ENCODE assay signal across 7 mouse cellular contexts in genomic region chr5:53594274-53594673, GRCm38 (mm10).
A peak's percentile ranks its signal among the peaks of the same experiment; 100 is the strongest.
DNase-seq lines count a peak whose midpoint lies in the region; ATAC-seq and TF ChIP-seq lines count a peak whose summit lies in the region.

No protein-coding gene starts in this region.

- no peak overlapping the region for H3K4me2 ChIP-seq in hindbrain, embryonic 11.5 days (replicated peaks; ENCODE audit: low read depth, low read length)
- H3K4me2 ChIP-seq in lung, embryonic 14.5 days: 0 out of 2 replicates have a peak overlapping the region, but pooled peaks have one; percentile 0

- no peaks in the 10 kb centered on the region for H3K9me3 ChIP-seq in hindbrain, embryonic 11.5 days (ENCODE audit: control insufficient read depth, low read length)
- H3K9me3 ChIP-seq in lung, embryonic 14.5 days (ENCODE audit: low read depth, low read length): no peaks in the 10 kb centered on the region

- no peaks in the 10 kb centered on the region for H3K36me3 ChIP-seq in hindbrain, embryonic 11.5 days (ENCODE audit: control insufficient read depth, insufficient read depth, low read length)
- H3K36me3 ChIP-seq in lung, embryonic 14.5 days (ENCODE audit: insufficient read depth): no peaks in the 10 kb centered on the region

- no peak overlapping the region for H3K27ac ChIP-seq in hindbrain, embryonic 11.5 days (ENCODE audit: low read depth, low read length)
- H3K27ac ChIP-seq in lung, embryonic 14.5 days (ENCODE audit: low read depth): no peak overlapping the region

- H3K4me1 ChIP-seq in hindbrain, embryonic 11.5 days (replicated peaks; ENCODE audit: control insufficient read depth, insufficient read depth, low read length): no peaks in the 10 kb centered on the region; the same call in 1 of the 2 replicates
- peaks cover 15% of the 10 kb centered on the region for H3K4me1 ChIP-seq in lung, embryonic 14.5 days (ENCODE audit: insufficient read depth)

- no peak overlapping the region for H3K9ac ChIP-seq in hindbrain, embryonic 11.5 days (ENCODE audit: low read depth, low read length)
- H3K9ac ChIP-seq in lung, embryonic 14.5 days: no peak overlapping the region

- peak; percentile 53 for ATAC-seq in activated CD4-positive, CD25-positive, alpha-beta regulatory T cell, adult 4 months
- ATAC-seq in hindbrain, embryonic 11.5 days (ENCODE audit: low FRiP score): no peak
- ATAC-seq in lung, embryonic 14.5 days (ENCODE audit: insufficient read depth): no peak

- no peak overlapping the region for H3K4me3 ChIP-seq in hindbrain, embryonic 11.5 days (ENCODE audit: low read depth, low read length)
- no peak overlapping the region for H3K4me3 ChIP-seq in lung, embryonic 14.5 days (ENCODE audit: low read depth, low read length)

- no peaks in the 10 kb centered on the region for H3K27me3 ChIP-seq in hindbrain, embryonic 11.5 days (ENCODE audit: control insufficient read depth, insufficient read depth, low read length)
- H3K27me3 ChIP-seq in lung, embryonic 14.5 days (ENCODE audit: insufficient read depth, low read length): no peaks in the 10 kb centered on the region

- WGBS in hindbrain, embryonic 11.5 days: 24% methylated on average over 4 of the region's 4 CpGs
- WGBS in lung, embryonic 14.5 days: 25% methylated on average over 4 of the region's 4 CpGs

- TF ChIP-seq CTCF in lung, embryonic 14.5 days (IDR thresholded peaks at IDR 0.05; ENCODE audit: low read depth): peak; percentile 64

- DNase-seq in right cerebral cortex, postnatal 10 days (ENCODE audit: low spot score in 2 of 2): peak; percentile 37 to 41
- DNase-seq in right cerebral cortex, postnatal 36 days (ENCODE audit: low spot score in 2 of 2): no peak
- DNase-seq in embryo, embryonic 9.5 days (ENCODE audit: extremely low spot score): peak; percentile 56
- peak; percentile 74 for DNase-seq in hindbrain, embryonic 11.5 days (ENCODE audit: low spot score)
- DNase-seq in lung, embryonic 14.5 days: peak; percentile 75
- peak; percentile 70 for DNase-seq in retina, postnatal 1 day

Comparison
In these comparisons a context has a peak if more than half of its experiments do, and no peak if none do; other contexts are left out.
1. DNase-seq: peak in right cerebral cortex, postnatal 10 days (2 of 2), embryo, embryonic 9.5 days (single experiment), hindbrain, embryonic 11.5 days (single experiment), lung, embryonic 14.5 days (single experiment) and retina, postnatal 1 day (single experiment); none in right cerebral cortex, postnatal 36 days (0 of 2).